Mouse (Mus musculus): Measurements from ENCODE around the gene Dtnb. TPM values are rescaled to one million over a fixed set of nuclear protein-coding genes. Genes with fewer than 3 reads are reported as not detected.
A peak's percentile ranks its signal among the peaks of the same experiment; 100 is the strongest.

The Dtnb gene
- total RNA-seq, 1 experiment from 2014 or later, result 41.0 TPM

- DNase-seq, result peak; percentile 16
Measured at GRCm38 (mm10) chr12:3732623-3733265, 160.6 kb downstream of the Dtnb start.

- DNase-seq, result no peak
Measured at GRCm38 (mm10) chr12:3733328-3733727, 161.1 kb downstream of the Dtnb start.

GRCm38 (mm10) chr12:3737009-3737408 is 164.8 kb downstream of the Dtnb start:
- DNase-seq, result no peak

DNA sequence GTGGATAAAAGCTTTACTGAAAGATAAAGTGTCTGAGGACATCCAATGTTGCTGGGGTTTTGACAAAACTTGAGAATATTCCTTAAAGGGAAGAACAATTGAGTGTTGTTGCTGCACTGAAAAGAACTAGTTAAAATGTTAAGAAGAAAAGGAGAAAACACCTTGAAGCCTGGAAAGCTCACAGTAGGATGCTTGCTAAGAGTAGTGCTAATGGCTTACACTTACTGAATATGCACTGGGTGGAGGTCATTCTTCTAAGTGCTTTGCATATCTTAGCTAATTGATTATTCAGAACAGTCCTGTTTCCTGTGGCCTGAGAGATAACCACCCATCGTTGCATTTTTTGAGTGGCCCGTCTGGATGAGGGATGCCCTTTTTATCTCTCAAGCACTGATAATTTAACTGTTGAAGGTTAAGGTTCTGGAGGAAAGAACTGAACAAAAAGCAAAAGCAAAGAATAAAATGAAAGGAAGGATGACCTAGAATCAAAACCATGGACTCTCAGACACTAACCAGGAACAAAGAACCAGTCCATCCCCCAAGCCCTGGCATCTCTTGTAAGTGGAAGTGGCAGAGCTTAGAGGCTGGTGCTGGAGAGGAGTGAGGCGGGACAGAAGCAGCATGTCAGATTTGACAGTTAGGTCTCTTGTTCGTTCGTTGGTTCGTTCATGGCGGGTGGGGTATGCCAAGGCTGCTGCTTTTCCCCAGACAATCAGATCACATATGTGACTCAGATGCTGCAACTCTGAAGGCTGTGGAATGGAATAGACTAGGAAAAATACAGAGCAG is 166.8 kb downstream of the Dtnb start:
- no peak for DNase-seq

DNA sequence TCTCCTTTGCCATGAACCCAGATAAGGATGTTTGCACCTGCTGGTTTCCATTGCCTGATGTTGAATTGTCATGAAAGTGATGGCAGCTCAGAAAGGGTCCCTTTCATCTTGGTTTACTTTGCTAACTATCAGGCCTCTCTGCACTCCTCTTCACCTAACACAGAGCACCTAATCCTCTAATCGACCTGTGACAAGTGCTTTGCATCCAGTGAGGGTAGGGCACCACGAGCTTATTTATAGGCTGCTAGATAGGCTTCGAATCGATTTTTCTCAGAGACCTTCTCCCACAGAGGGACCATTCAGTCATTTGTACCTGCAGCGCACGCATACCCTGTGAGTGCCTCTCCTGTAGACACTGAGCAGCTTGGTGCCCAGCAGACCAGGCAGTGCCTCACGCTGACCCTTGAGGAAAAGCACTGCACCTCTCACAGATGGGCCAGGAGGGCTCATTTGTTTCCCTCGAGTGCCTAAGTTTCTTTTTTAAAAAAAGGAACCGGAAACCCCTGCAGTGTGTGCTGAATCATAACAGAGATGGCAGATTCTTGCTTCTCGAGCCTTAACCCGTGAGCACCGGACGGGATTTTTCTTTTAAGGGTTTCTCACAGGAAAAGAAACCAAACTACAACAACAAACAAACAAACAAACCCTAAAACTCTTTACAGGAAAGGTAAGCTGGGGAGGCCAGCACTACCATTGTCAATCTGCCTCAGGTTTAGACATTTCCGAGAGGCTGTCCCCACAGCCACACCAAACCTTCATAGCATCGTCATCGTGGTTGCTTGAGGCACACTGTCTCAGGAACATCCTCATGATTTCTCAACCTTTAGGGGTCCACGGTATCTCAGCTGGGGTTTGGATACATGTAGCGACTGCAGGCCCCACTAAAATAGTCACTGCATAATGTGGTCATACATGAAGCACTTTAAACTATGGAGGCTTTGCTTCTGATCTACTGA is 167.8 kb downstream of the Dtnb start:
- no peak for DNase-seq

DNA sequence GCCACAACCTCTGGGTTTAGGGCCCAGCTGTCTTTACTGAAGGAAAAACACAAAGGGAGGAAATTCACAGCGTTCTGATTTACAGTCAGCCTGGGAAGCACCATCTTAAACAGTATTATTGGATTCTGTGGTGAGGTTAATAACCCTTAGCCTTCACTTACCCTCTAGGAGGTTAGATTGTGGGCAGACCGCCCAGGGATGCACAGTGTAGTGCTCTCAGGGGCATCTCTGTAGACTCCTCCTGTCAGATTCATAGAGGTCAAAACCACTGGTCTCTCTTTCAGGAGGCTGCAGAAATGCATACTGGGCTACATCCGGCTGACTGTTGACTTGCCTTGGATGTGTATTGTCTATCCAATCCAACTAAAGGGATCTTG is 168.5 kb downstream of the Dtnb start:
- DNase-seq, result no peak

DNA sequence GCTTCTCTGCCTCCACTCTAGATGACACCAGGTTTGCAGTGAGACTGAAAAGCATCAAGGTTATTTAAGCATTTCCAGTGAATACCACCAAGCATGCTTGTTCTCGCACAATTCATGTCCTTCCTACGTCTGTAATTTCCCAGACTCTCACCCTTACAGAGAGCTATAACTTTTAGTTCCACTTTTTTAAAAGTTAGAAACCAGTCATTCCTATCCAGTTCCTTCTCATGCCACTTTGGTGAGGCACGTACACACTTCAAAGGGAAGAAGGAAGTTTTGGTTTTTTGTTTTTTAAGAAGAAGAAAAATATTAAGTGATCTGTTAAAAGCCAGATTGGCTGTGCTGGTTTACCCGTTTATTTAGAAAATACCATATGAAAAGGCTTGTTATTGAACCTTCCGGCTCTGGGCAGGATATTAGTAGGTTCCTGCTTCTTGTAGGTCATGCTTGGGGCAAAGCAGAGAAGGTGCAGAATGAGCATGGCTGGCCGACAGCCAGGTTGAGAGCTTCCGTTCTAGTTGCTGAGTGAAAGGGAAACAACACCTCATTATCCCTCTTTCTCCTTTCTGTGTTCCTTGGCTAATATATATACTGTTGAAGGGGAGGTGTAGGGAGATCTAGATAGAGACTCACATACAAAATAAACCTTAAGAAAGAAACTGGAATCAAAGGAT is 173.4 kb downstream of the Dtnb start:
- DNase-seq, result peak; percentile 49

- DNase-seq, result no peak
Measured at GRCm38 (mm10) chr12:3746369-3746768, 174.2 kb downstream of the Dtnb start.

- no peak for DNase-seq
Measured at GRCm38 (mm10) chr12:3747583-3747982, 175.4 kb downstream of the Dtnb start.

DNA sequence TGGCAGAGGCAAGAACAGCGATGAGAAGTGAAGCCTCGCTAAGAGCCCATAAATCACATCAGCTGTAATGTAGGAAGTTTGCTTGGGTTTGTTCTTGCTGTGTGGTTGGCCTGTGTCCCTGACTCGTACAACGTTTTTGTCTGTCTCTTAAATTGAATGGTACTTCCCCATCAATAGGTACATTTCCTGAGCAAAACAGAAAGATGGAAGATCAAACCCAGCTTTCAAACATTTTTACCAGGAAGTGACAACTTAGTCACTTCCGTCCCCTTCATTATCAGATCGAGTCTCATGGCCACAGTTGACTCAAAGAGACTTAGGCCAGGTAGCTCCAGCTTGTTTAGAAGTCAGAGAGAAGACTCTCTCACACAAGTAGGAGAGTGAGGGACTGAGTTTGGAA is 183.3 kb downstream of the Dtnb start:
- DNase-seq, result no peak

GRCm38 (mm10) chr12:3756216-3756615 is 184.0 kb downstream of the Dtnb start:
- no peak for DNase-seq

GRCm38 (mm10) chr12:3758127-3758526 is 185.9 kb downstream of the Dtnb start:
- no peak for DNase-seq

DNA sequence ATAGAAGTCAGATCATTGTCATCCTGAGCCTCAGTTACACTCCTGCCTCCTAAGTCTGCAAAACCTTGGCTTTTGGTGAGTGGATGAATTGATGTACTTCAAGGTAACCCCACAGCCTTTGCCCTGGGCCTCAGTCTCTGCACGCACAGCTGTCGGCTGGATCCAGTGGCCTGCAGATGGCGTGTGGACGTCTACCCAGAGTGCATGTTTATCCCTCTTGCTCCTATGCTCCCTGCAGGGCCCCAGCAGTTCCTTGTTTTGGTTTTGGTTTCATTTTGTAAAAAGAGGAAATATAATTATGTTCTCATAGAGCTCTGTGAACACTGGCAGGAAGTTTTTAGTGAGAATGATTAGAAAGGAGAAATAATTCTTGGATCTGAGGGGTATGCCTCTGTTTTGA is 187.2 kb downstream of the Dtnb start:
- DNase-seq, result peak; percentile 43

DNA sequence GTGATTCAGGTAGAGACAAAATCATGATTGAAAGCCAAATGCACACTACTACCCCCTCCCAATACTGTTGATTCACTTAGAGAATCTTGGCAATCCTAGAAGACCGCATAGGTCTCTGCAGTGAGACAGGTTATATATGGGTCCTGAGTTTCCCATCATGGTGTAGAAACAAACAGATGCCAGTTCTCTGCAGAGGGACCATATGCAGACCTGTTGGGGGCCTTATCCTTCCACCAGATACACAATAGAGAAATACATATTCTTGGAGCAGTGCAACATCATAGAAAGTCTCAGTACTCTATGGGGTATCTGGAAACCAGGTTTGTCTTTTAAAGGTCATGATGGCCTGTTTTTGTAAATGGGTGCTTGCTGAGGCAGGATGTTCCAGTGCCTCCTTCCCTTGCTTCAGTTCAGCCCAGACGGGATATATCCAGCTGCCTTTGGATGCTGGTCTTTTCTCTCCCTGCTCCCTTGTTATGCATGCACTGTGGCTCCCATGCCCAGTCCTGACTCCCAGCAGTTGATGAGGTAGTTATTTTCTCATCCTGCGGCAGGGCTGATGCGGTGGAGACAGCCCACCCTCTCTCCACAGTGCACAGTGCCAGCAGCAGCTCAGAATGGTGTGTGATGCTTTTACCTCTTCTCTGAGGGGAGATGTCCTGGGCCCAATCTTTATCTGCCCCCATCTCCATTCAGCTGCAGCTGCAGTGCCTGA is 188.9 kb downstream of the Dtnb start:
- DNase-seq, result no peak

GRCm38 (mm10) chr12:3761591-3762295 is 189.6 kb downstream of the Dtnb start:
- DNase-seq, result no peak

GRCm38 (mm10) chr12:3764191-3764804 is 192.1 kb downstream of the Dtnb start:
- DNase-seq, result no peak

- no peak for DNase-seq
Measured at GRCm38 (mm10) chr12:3767360-3767759, 195.2 kb downstream of the Dtnb start.

DNA sequence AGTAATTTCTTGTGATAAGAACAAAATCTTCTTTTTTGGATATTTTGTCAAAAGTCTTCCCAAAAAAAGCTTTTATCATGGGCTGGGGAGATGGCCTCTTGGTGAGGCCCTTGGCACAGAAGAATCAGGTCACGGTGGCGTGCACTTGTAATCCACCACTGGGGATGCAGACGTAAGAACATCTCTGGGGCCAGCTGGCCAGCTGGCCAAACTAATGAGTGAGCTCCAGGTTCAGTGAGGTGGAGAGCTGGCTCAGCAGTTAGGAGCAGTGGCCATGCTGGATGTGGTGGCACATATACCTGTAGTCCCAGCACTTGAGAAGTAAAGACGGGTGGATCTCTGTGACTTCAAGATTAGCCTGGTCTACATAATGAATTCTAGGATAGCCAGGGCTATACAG is 196.2 kb downstream of the Dtnb start:
- no peak for DNase-seq

- DNase-seq, result no peak
Measured at GRCm38 (mm10) chr12:3770546-3770945, 198.4 kb downstream of the Dtnb start.

DNA sequence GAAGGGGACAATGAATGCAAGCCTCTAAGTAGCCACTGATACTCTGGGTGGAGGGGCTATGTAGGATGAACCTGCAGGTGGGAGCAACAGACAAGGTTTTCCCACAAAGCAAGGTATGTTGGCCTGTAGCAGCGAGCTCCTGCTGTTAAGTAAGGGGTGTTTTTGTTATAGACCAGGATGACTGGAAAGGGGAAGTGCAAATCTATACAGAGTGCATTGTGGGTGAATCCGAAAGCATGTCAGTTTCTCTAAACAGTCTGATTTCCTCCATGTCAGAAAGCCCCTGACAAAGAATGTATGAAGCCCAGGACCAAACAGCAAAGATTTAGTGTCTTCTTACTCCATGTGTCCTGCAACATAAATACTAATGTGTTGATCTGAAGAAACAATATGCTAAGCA is 198.9 kb downstream of the Dtnb start:
- DNase-seq, result no peak

All from adrenal gland, postnatal 25 days (tissue).